Mouse (Mus musculus) cortical plate, adult 2 months (tissue): ENCODE measurements around the gene BC037034. TPM values are rescaled to one million over a fixed set of nuclear protein-coding genes. Genes with fewer than 3 reads are reported as not detected.

Experiments used
- H3K27ac ChIP-seq: fragments of 200-500 bp; 2 replicates; pipeline ENCODE4 v1.5.1; 2012; ENCODE audit warnings: low read length, control low read depth, inconsistent platforms; ENCODE audit not compliant: insufficient read depth
- H3K4me1 ChIP-seq: fragments of 200-500 bp; 2 replicates; pipeline ENCODE4 v1.6.1; 2011; ENCODE audit warnings: low read length; ENCODE audit not compliant: control insufficient read depth, insufficient read depth
- H3K4me3 ChIP-seq: fragments of 200-500 bp; 2 replicates; pipeline ENCODE4 v1.5.1; 2011; ENCODE audit warnings: mild to moderate bottlenecking, low read length, control low read depth; ENCODE audit not compliant: insufficient read depth
- CTCF ChIP-seq: fragments of 200-500 bp; IDR thresholded peaks from 2 replicates; pipeline ENCODE4 v1.5.1; 2011; ENCODE audit warnings: mild to moderate bottlenecking, control low read depth, low read length; ENCODE audit not compliant: insufficient read depth; ENCODE audit errors: extremely low read depth
- POLR2A ChIP-seq: fragments of 200-500 bp; IDR thresholded peaks from 2 replicates; pipeline ENCODE4 v1.6.1; 2011; ENCODE audit warnings: mild to moderate bottlenecking, low read length, control low read depth; ENCODE audit not compliant: insufficient read depth; ENCODE audit errors: extremely low read depth
- polyA plus RNA-seq: library from polyadenylated mRNA; depleted of rRNA; stranded (reverse); fragments of >200 nt; gene quantifications from 2 replicates; pipeline ENCODE4 v1.2.3, GENCODE M21; 2012; rRNA removed

BC037034 gene
- polyA plus RNA-seq, result 83.9 and 86.5 TPM in 2 replicates

- Histone ChIP-seq H3K4me1 (peaks cover 5% of the 10 kb centered on the region; the same call in 1 of the 2 replicates), H3K27ac (peak within 1 kb of the TSS; percentile 87), H3K4me3 (peak within 1 kb of the TSS; percentile 84)
- TF ChIP-seq POLR2A (peak; percentile 95), CTCF (no peak)
Observed at GRCm38 (mm10) chr5:138263260-138264206, at the start of gene BC037034. TSS of gene BC037034 (minus strand) at chr5:138264033.

DNA sequence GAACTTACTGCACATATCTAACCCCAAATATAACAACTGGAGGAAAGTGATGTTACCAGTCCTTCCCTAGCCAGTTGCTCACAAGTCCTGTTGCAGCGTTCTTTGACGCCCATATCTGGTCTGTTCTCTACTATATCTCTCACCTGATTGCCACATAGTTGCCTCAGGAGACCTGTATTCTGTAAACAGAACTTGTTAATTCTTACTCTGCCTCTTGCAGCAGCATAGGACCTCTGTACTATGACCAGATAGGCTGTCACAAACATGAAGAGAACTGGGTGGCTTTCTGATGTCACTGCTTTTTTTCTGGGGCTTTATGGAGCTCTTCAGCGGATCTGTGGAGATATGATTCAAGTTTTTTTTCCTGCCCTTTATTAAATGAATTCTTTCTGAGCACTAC, 49.0 kb upstream of the BC037034 start:
- no peaks in the 10 kb centered on the region for H3K4me1 ChIP-seq
- TF ChIP-seq CTCF (no peak), POLR2A (no peak)
- no peak overlapping the region for H3K4me3 ChIP-seq
- H3K27ac ChIP-seq, result no peak overlapping the region

- Histone ChIP-seq H3K4me3 (no peak overlapping the region), H3K27ac (no peak overlapping the region), H3K4me1 (no peaks in the 10 kb centered on the region)
- TF ChIP-seq POLR2A (no peak), CTCF (no peak)
Observed at GRCm38 (mm10) chr5:138299613-138300012, 35.8 kb upstream of the BC037034 start.

DNA sequence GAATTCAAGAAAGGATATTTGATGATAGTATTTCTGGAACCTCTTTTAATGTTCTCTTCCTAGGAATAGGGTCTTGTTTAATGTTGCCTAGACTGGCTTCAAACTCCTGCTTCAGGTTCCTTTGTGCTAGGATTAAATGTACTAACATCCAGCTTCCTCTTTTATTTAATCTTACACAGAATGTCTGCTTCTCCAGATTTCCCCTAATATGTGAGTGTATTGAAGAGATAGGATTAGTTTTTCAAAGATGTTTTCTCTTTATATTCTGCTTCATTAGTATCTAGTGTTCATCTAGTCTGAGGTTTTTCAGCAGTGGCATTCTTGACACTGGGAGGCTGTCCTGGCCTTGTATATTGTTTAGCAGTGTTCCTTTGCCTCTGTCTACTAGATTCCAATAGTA, 30.3 kb upstream of the BC037034 start:
- Histone ChIP-seq H3K4me1 (no peaks in the 10 kb centered on the region), H3K27ac (no peak overlapping the region), H3K4me3 (no peak overlapping the region)
- TF ChIP-seq CTCF (no peak), POLR2A (no peak)

GRCm38 (mm10) chr5:138291638-138292037, 27.8 kb upstream of the BC037034 start:
- H3K4me1 ChIP-seq, result no peaks in the 10 kb centered on the region
- TF ChIP-seq CTCF (no peak), POLR2A (no peak)
- H3K4me3 ChIP-seq, result no peak overlapping the region
- no peak overlapping the region for H3K27ac ChIP-seq

- H3K27ac ChIP-seq, result no peak overlapping the region
- TF ChIP-seq POLR2A (no peak), CTCF (no peak)
- H3K4me1 ChIP-seq, result no peaks in the 10 kb centered on the region
- H3K4me3 ChIP-seq, result no peak overlapping the region
Observed at GRCm38 (mm10) chr5:138287861-138288260, 24.0 kb upstream of the BC037034 start.

- no peaks in the 10 kb centered on the region for H3K4me1 ChIP-seq
- TF ChIP-seq POLR2A (no peak), CTCF (no peak)
- no peak overlapping the region for H3K4me3 ChIP-seq
- H3K27ac ChIP-seq, result no peak overlapping the region
Observed at GRCm38 (mm10) chr5:138283540-138283939, 19.7 kb upstream of the BC037034 start.

- TF ChIP-seq CTCF (no peak), POLR2A (no peak)
Observed at GRCm38 (mm10) chr5:138281798-138282197, 18.0 kb upstream of the BC037034 start.

GRCm38 (mm10) chr5:138280829-138281228, 17.0 kb upstream of the BC037034 start:
- Histone ChIP-seq H3K4me1 (no peaks in the 10 kb centered on the region), H3K27ac (no peak overlapping the region), H3K4me3 (no peak overlapping the region)
- TF ChIP-seq POLR2A (no peak), CTCF (no peak)

More at GRCm38 (mm10) chr5:138281798-138282197, 18.0 kb upstream of the BC037034 start:
- H3K27ac ChIP-seq, result no peak overlapping the region
- no peaks in the 10 kb centered on the region for H3K4me1 ChIP-seq
- no peak overlapping the region for H3K4me3 ChIP-seq

DNA sequence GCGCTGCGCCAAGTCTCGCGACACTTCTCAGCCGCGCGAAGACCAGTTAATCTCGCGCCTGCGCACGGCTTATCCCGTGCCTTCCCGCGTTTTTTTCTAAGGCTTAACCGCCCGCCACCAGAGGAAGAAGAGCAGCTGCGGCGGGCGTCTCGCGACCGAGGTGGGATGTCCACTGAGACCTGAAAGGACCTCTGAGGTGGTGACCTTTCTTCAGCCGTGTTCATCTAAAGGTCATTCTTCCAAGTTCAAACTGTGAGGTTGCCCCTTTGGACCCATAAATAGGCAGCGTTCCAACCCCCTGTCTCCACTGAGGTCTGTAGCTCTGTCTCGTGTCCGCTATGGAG, 16.6 kb upstream of the BC037034 start:
- Histone ChIP-seq H3K27ac (no peak overlapping the region), H3K4me1 (no peaks in the 10 kb centered on the region), H3K4me3 (peak overlapping the region; percentile 16)
- no peak for TF ChIP-seq CTCF
